Mouse (Mus musculus): Measurements from ENCODE around the gene 1700029I15Rik.

Gene 1700029I15Rik

DNA sequence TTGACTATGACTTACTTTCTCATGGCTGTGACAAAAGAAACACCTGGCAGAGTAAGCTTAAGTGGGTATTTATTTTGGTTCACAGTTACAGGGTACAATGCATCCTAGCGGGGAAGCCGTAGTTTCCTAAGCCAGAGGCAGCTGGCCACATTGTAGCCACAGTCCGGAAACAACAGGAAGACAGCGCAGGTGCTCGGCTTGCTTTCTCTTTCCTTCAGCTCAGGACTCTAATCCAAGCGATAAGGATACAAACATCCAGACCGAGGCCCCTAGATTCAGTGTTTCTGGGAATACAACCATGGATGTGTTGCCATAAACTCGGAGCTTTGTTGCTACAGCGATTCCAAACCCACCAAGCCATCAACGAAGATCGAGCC, 8.9 kb upstream of the 1700029I15Rik start:
- DNase-seq (ENCODE audit: low read depth, low spot score), result no peak

GRCm38 (mm10) chr2:92374514-92374913, 7.8 kb upstream of the 1700029I15Rik start, which contains the start of the genes Pex16 and Large2:
TSS of gene Pex16 (plus strand) at chr2:92374676.
TSS of gene Large2 (minus strand) at chr2:92374869.
- peak; percentile 65 for DNase-seq (ENCODE audit: low read depth, low spot score)

DNA sequence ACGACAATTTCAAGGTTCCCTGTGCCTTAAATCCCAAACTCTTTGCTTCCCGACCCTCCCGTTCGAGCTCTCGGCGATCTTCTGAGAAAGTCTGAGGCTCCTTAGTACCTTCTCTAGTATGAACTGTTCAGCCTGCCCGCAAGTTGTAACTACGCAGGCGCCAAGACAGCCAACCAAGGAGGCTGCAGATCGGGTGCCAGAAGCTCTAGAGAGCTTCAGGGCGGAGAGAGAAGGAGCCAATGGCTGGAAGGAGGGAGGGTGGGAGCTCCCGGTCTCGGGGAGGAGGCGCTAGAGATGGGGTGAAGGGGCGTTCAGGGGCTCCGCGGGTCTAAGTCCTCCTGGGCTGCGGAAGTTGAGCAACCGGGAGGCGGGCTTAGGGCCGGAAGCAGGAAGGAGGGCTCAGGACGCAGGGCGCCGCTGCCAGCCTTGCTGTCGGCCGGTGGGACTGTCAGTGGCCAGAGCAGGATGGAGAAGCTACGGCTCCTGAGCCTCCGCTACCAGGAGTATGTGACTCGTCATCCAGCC, 7.2 kb upstream of the 1700029I15Rik start:
- peak; percentile 97 for DNase-seq (ENCODE audit: low read depth, low spot score)

DNA sequence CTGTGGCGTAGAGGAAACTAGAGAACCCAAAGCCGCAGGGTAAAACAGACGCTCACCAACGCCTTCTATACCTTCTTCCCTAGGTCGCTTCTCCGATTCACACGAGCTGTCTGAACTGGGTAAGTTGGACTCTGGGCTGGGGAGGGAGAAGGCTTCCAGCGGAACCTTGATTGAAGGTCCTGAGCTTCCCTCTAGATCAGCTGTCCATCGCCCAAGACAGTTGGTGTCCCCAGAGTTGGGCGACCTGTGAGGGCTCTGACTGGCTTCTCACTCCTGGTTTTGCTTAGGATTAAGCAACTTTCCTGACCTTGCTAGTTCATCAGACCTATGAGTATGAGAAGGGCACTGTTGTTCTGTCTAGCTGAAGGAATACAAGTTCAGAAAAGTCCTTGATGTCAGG, 6.5 kb upstream of the 1700029I15Rik start:
- DNase-seq (ENCODE audit: low read depth, low spot score), result no peak

- no peak for DNase-seq (ENCODE audit: low read depth, low spot score)
These were observed 6.0 kb upstream of the 1700029I15Rik start for GRCm38 (mm10) chr2:92376300-92376699.

- no peak for DNase-seq (ENCODE audit: low read depth, low spot score)
These were observed 5.0 kb upstream of the 1700029I15Rik start for GRCm38 (mm10) chr2:92377320-92377719.

DNA sequence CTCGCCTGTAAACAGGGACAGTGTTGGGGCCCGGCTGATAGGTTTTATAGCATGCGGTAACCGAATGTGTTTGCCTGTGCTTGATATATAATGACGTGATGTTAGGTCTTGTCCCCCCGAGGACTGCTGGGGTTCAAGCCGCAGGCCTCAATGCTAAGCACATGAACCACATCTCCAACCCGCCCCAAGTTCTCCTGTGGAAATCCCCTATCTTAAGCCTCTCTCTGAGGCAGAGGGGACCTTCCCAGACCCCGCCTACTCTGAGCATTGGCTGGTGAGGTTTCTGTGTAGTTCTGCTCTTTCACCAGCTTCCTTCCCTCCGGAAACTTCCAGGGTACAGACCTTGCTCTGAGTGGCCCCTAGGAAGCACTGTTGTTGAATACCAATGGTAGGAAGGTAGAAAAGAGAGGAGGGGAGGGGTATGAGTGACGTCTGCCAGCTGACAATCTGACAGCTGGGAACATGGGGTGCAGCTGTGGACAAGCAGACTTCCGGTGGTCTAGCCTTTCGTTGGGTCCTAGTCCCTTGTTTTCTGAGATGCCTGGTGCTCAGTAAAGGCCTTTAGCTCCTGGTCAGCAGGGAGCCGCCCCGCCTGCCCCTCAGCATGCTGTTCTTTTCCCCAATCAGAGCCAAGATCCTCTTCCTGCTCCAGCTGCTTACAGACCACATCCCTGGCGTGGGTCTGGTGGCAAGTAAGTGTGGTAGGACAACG, 2.4 kb upstream of the 1700029I15Rik start:
- DNase-seq (ENCODE audit: low read depth, low spot score), result no peak

- no peak for DNase-seq (ENCODE audit: low read depth, low spot score)
These were observed 1.8 kb upstream of the 1700029I15Rik start for GRCm38 (mm10) chr2:92380495-92381050.

DNA sequence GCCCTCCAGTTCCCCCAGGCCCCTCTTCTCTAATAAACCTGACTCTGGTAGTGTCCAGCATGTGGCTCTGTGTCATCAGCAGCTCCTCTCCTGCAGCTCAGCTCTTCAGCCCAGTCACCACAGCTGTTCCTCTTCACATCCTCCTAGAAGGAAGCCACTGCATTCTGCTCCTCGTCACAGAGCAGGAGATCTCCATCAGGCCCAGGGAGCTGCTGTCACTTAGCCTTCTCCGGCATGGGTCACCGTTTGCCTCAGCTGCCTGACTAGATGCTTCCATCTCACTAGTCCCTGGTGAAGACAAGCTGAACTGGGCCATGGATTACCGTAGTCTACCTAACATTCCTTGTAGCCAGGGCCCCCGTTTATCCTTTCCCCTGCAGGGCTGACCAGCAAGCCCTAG, 1.2 kb upstream of the 1700029I15Rik start:
- no peak for DNase-seq (ENCODE audit: low read depth, low spot score)

DNA sequence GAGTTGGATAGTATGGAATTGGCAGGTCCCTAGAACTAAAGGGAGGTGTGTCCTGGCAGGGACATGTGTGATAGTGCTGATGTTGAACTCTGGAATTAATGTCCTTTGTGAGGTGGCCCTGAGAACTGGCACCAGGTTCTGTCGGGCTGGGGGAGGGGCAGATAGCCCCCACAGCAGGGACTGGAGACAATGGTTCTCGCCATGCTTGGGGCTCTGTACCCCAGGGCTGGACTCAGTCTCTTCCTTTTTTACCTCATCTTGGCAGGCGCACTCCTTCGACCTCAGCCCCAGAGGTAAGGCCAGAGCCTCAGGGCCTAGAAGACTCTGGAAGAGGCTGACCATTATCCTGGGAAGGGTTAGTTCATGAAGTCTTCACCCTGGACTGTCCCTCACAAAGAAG, 421 bp downstream of the 1700029I15Rik start:
- no peak for DNase-seq (ENCODE audit: low read depth, low spot score)

GRCm38 (mm10) chr2:92384101-92384500, 1.8 kb downstream of the 1700029I15Rik start:
- DNase-seq (ENCODE audit: low read depth, low spot score), result no peak

DNA sequence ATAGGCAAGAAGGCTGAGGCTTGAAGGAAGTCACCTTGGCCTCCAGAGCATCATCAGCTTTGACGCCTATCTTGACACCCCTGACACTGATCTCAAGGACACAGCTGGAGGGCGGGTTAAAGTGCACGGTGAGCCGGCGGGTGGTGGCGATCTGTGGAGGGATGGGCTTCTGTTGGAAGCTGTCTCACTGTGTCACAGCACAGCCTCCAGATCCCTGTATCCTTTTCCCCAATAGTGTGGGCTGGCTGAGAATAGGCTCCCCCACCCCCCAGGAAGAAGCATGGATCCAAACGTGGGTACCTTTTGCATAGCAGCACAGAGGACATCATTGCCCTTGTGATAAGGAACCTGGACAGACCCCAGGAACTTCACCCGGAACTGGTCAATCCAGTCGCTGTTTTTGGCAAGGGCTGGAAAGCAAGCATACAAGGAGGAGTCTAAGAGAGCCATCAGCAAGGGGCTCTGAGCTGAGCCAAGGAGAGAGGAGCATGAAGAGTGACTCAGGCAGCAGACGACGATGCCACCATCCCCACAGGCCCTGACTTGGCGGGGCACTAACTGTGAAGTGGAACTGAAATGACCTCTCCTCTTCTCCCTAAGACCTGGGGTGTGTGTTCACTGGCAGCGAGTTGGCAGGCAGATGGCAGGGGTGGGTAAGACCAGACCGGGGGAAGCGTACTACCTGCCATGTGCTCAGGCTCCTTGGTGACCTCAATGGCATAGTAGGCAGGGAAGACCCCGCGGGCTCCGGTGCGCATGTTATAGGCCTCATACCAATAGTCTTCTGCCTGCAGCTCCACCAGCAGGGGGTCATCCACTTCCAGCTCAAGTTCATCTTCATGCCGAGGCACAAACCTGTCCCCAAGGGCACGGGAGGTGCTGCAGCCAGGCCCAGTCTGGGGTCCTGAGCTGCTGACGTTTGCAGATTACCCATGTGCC, 3.0 kb downstream of the 1700029I15Rik start:
- peak; percentile 60 for DNase-seq (ENCODE audit: low read depth, low spot score)

DNA sequence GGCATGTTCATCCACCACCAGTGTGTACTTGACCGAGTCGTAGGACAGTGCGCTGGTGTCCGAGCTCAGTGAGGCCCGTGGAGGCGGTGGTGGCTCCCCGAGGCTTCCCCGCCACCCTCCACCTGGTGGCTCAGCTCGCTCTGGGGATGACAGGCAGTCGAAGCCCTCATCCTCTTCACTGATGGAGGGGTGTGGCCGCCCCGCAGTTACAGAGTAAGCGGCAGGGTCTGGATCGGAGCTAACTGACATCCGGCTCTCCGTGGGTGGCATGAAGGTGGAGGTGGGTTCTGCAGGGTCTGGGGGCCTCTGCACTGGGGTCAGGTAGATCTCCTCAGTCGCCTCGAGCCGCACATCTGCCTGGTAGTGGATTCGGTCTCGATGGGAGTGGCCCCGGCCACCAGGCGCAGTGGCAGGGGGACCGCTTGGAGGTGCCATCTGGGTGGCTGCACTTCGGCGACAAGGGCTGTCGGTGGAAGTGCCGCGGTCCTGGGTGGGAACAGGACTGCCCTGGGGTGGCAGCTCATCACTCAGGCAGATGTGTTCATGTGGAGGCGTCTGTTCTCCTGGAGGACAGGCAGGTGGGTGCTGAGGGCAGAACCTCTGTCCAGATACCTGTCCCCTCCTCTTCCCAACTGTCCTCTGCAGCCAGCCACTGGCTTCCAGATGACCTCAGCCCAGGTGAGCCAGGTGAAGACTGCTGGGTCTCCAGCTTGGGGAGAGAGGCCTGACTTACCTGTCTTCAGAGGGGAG, 4.7 kb downstream of the 1700029I15Rik start:
- no peak for DNase-seq (ENCODE audit: low read depth, low spot score)

DNA sequence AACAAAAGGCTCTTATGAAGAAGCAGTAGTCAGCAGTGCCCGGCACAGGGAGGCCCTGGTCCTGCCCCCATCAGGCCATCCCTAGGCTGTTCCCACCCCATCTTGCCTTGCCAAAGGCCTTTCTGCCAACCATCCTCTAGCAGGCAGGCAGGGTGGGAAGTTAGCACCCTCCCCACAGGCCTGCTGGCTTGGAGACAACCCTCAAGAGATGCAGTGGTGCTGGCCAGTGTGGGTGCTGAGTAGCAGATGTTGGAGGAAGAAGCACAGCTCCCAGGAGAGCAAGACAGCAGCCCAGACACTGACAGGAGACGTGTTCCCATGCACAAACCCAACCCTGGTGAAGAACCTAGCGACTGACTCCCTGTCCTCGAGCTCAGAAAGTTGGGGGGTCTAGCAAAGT, 5.3 kb downstream of the 1700029I15Rik start:
- DNase-seq (ENCODE audit: low read depth, low spot score), result no peak

DNA sequence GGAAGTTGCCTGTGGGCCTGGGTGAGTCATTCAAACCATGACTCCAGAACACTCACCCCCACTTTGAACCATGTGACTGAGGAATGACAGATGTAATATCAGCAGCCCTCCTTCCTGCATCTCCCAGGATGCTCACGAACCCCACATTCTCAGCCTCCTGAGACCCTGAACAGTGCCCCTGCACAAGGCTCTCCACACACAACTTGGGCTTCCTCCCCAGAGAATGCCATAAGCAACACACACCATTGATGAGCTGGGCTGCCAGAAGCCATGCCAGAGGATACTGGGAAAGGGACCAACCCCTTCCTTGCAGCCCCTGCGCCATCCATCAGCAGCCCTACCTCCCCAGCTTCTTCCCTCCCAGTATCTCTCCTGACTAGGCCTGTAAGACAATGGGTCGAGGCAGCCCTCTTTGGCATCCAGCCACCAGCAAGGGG, 5.8 kb downstream of the 1700029I15Rik start:
- DNase-seq (ENCODE audit: low read depth, low spot score), result no peak

GRCm38 (mm10) chr2:92388891-92389641, 6.7 kb downstream of the 1700029I15Rik start:
- DNase-seq (ENCODE audit: low read depth, low spot score), result peak; percentile 93

DNA sequence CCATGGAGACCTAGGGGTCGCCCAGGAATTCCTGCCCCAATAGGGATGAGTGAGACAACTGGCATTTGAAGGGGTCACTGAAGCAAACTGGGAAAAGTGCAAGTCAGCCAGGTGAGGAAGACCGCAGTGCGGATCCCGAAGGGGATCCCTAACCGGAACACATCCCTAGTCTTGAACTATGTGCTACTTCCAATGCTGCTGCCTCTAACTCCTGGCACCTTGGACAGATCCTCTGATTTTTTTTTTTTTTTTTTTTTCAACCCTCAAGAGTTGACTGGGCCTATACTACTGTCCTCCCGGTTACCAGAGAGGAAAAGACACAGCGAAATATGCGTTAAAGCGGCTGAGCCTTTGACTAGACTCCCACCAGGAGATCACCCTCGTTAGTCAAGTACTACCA, 7.3 kb downstream of the 1700029I15Rik start:
- no peak for DNase-seq (ENCODE audit: low read depth, low spot score)

GRCm38 (mm10) chr2:92390206-92390930, 8.0 kb downstream of the 1700029I15Rik start:
- DNase-seq (ENCODE audit: low read depth, low spot score), result no peak

- DNase-seq (ENCODE audit: low read depth, low spot score), result no peak
These were observed 8.8 kb downstream of the 1700029I15Rik start for GRCm38 (mm10) chr2:92391116-92391515.

Data from ZHBTc4 (cell line).